Mouse (Mus musculus): ENCODE results near the gene Slc29a1. TPM values are rescaled to one million over a fixed set of nuclear protein-coding genes. Genes with fewer than 3 reads are reported as not detected.

Slc29a1 gene
- polyA plus RNA-seq, 1 experiment from 2014 or later = 83.4 TPM

DNA sequence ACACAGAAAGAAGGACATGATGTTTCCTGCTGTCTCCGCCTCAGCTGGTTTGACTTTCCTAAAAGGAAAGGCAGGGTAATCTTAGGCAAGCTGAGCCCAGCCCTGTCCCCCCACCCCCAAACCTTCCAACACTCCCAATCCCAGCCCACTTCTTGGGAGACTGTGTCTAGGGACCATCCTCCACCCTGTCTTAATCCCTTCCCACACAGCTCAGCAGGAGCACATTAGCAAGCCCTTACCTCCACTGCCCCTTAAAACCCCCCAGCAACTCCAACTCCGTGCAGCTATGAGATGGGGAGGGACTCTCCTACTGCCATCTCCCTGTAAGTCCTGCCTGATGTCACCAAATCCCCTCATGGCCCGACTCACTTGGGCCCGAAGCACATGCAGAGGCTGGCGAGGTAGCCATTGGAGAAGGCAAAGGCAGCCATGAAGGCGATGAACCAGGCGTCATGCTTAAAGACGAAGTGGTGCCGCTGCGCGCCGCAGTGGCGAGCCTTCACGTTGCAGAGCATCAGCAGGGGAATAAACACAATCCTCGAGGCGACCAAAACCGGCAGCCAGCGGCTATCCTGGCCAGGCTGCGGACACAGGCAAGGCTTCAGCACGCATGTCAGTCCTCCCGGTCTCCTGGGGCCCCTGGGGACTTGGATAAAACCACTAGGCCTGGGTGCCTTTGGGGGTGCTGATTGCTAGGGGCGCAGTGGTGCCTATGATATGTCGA lies 13.5 kb downstream of the Slc29a1 start:
- Histone ChIP-seq H3K27ac (peak overlapping the region; percentile 84), H3K9me3 (no peaks in the 10 kb centered on the region), H3K4me3 (replicated peaks) (no peak overlapping the region), H3K4me2 (no peak overlapping the region), H3K9ac (no peak overlapping the region), H3K36me3 (peaks cover 14% of the 10 kb centered on the region; the same call in 1 of the 2 replicates), H3K4me1 (peaks cover 31% of the 10 kb centered on the region), H3K27me3 (replicated peaks) (no peaks in the 10 kb centered on the region)
- 74% methylated on average over 23 of the region's 23 CpGs for WGBS
- no peak for ATAC-seq (ENCODE audit: insufficient read depth, low FRiP score, low read depth)

DNA sequence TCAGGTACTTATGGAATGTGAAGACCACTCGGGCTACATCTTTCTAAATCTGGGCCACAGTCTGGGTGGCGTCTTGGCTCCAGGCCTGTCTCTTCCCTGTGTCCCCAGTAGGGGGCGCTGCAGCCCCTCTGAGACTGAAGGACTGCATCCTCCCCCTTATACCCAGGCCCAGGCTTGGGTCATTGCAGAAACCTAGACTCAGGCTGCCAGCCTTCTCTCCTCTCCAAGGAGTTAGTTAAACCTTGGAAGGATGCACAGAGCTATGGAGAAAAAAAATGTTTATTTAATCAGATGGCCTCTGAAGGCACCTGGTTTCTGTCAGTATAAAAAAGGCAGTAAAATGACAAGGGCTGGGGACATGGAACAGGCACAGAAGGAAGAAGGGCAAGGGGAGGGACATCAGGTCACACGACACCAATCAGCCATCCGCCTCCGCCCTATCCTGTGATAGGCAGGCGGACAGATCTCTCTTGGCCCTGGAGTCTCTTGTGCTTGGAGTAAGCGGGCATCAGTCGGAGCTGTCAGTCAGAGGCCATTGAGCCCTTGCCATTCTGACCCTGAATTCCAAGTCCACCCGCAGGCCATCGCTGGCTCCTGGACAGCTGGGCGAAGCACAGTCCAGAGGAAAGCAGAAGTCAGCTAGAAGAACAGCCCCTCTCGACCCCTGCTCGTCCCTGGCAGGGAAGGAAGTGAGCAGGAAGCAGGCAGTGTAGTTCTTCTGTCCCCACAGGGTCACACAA lies 14.3 kb downstream of the Slc29a1 start:
- Histone ChIP-seq H3K4me2 (peak overlapping the region; percentile 4; the same call in 1 of the 2 replicates), H3K9me3 (no peaks in the 10 kb centered on the region), H3K4me3 (replicated peaks) (no peak overlapping the region), H3K9ac (no peak overlapping the region), H3K27me3 (replicated peaks) (no peaks in the 10 kb centered on the region), H3K36me3 (peaks cover 14% of the 10 kb centered on the region; the same call in 1 of the 2 replicates), H3K4me1 (peaks cover 33% of the 10 kb centered on the region), H3K27ac (peak overlapping the region; percentile 84)
- ATAC-seq (ENCODE audit: insufficient read depth, low FRiP score, low read depth) = peak; percentile 36
- 33% methylated on average over 14 of the region's 14 CpGs for WGBS

- ATAC-seq (ENCODE audit: insufficient read depth, low FRiP score, low read depth) = peak; percentile 48
- Histone ChIP-seq H3K4me2 (peak overlapping the region; percentile 4; the same call in 1 of the 2 replicates), H3K4me3 (replicated peaks) (no peak overlapping the region), H3K27ac (peak overlapping the region; percentile 84), H3K9ac (no peak overlapping the region), H3K9me3 (no peaks in the 10 kb centered on the region), H3K27me3 (replicated peaks) (no peaks in the 10 kb centered on the region), H3K36me3 (peaks cover 13% of the 10 kb centered on the region; the same call in 1 of the 2 replicates), H3K4me1 (peaks cover 33% of the 10 kb centered on the region)
- WGBS = 39% methylated on average over 12 of the region's 12 CpGs
These were observed 15.1 kb downstream of the Slc29a1 start for GRCm38 (mm10) chr17:45584096-45584896.

GRCm38 (mm10) chr17:45582715-45583355 lies 16.6 kb downstream of the Slc29a1 start:
- H3K4me3 ChIP-seq (replicated peaks) = no peak overlapping the region
- H3K36me3 ChIP-seq = 0 out of 2 replicates have a peak, but pooled peaks cover 7% of the 10 kb centered on the region
- H3K4me2 ChIP-seq = no peak overlapping the region
- peaks cover 33% of the 10 kb centered on the region for H3K4me1 ChIP-seq
- 53% methylated on average over 6 of the region's 6 CpGs for WGBS
- H3K27ac ChIP-seq = peak overlapping the region; percentile 0; the same call in 1 of the 2 replicates
- H3K9ac ChIP-seq = no peak overlapping the region
- ATAC-seq (ENCODE audit: insufficient read depth, low FRiP score, low read depth) = no peak
- no peaks in the 10 kb centered on the region for H3K27me3 ChIP-seq (replicated peaks)
- no peaks in the 10 kb centered on the region for H3K9me3 ChIP-seq

GRCm38 (mm10) chr17:45582188-45582587 lies 17.2 kb downstream of the Slc29a1 start:
- H3K4me1 ChIP-seq = peaks cover 35% of the 10 kb centered on the region
- no peak overlapping the region for H3K9ac ChIP-seq
- H3K27me3 ChIP-seq (replicated peaks) = no peaks in the 10 kb centered on the region
- H3K27ac ChIP-seq = no peak overlapping the region
- no peak for ATAC-seq (ENCODE audit: insufficient read depth, low FRiP score, low read depth)
- WGBS = 86% methylated on average over 6 of the region's 6 CpGs
- no peaks in the 10 kb centered on the region for H3K9me3 ChIP-seq
- H3K4me2 ChIP-seq = no peak overlapping the region
- no peak overlapping the region for H3K4me3 ChIP-seq (replicated peaks)
- 0 out of 2 replicates have a peak, but pooled peaks cover 3% of the 10 kb centered on the region for H3K36me3 ChIP-seq

GRCm38 (mm10) chr17:45581567-45581983 lies 17.8 kb downstream of the Slc29a1 start:
- H3K4me2 ChIP-seq = no peak overlapping the region
- no peak for ATAC-seq (ENCODE audit: insufficient read depth, low FRiP score, low read depth)
- H3K27ac ChIP-seq = peak overlapping the region; percentile 67

GRCm38 (mm10) chr17:45580958-45581477 lies 18.4 kb downstream of the Slc29a1 start:
- H3K9ac ChIP-seq = no peak overlapping the region
- no peak overlapping the region for H3K4me2 ChIP-seq
- ATAC-seq (ENCODE audit: insufficient read depth, low FRiP score, low read depth) = peak; percentile 29; the same call in 1 of the 2 replicates

More at GRCm38 (mm10) chr17:45581567-45581983, 17.8 kb downstream of the Slc29a1 start:
- H3K27me3 ChIP-seq (replicated peaks) = no peaks in the 10 kb centered on the region
- 3% methylated on average over 2 of the region's 2 CpGs for WGBS
- no peak overlapping the region for H3K9ac ChIP-seq
- H3K9me3 ChIP-seq = no peaks in the 10 kb centered on the region
- peaks cover 35% of the 10 kb centered on the region for H3K4me1 ChIP-seq
- no peaks in the 10 kb centered on the region for H3K36me3 ChIP-seq
- H3K4me3 ChIP-seq (replicated peaks) = no peak overlapping the region

DNA sequence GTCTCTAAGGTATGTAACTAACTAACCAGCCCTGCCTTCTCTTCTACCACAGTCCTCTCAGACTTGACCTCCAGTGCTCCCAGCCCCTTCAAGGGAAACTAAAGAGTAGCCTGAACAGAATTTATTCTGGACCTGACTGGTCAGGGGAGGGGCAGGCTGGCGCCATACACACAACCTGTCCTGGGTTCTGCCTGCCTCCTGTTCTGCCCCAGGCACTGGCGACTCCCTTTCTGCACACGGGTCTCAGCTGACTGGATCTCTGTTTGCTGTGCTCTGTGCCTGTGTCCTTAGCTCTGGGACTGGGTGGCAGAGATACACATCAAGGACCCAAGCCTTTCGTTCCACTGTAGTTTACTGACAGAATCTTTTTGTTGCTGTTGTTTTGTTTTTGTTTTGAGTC lies 19.9 kb downstream of the Slc29a1 start:
- Histone ChIP-seq H3K36me3 (no peaks in the 10 kb centered on the region), H3K27ac (no peak overlapping the region), H3K9ac (no peak overlapping the region), H3K4me3 (replicated peaks) (no peak overlapping the region), H3K27me3 (replicated peaks) (no peaks in the 10 kb centered on the region), H3K9me3 (no peaks in the 10 kb centered on the region), H3K4me2 (no peak overlapping the region), H3K4me1 (peaks cover 26% of the 10 kb centered on the region)
- no peak for ATAC-seq (ENCODE audit: insufficient read depth, low FRiP score, low read depth)
- WGBS = 78% methylated on average over 4 of the region's 4 CpGs

More at GRCm38 (mm10) chr17:45580958-45581477, 18.4 kb downstream of the Slc29a1 start:
- WGBS = 26% methylated on average over 12 of the region's 12 CpGs
- Histone ChIP-seq H3K36me3 (no peaks in the 10 kb centered on the region), H3K27me3 (replicated peaks) (no peaks in the 10 kb centered on the region), H3K4me3 (replicated peaks) (no peak overlapping the region), H3K4me1 (peaks cover 33% of the 10 kb centered on the region), H3K27ac (peak overlapping the region; percentile 67), H3K9me3 (no peaks in the 10 kb centered on the region)

- Histone ChIP-seq H3K9ac (no peak overlapping the region), H3K27ac (peak overlapping the region; percentile 83)
- 68% methylated on average over 7 of the region's 7 CpGs for WGBS
These were observed 20.6 kb downstream of the Slc29a1 start for GRCm38 (mm10) chr17:45578843-45579242.

GRCm38 (mm10) chr17:45578242-45578641 lies 21.2 kb downstream of the Slc29a1 start:
- peak overlapping the region; percentile 83 for H3K27ac ChIP-seq
- no peak for ATAC-seq (ENCODE audit: insufficient read depth, low FRiP score, low read depth)

More at GRCm38 (mm10) chr17:45578843-45579242, 20.6 kb downstream of the Slc29a1 start:
- Histone ChIP-seq H3K9me3 (no peaks in the 10 kb centered on the region), H3K4me2 (no peak overlapping the region), H3K4me3 (replicated peaks) (no peak overlapping the region), H3K4me1 (peaks cover 24% of the 10 kb centered on the region), H3K36me3 (no peaks in the 10 kb centered on the region), H3K27me3 (replicated peaks) (no peaks in the 10 kb centered on the region)
- no peak for ATAC-seq (ENCODE audit: insufficient read depth, low FRiP score, low read depth)

More at GRCm38 (mm10) chr17:45578242-45578641, 21.2 kb downstream of the Slc29a1 start:
- Histone ChIP-seq H3K36me3 (no peaks in the 10 kb centered on the region), H3K4me3 (replicated peaks) (no peak overlapping the region), H3K9ac (no peak overlapping the region), H3K4me2 (no peak overlapping the region), H3K27me3 (replicated peaks) (no peaks in the 10 kb centered on the region), H3K4me1 (peaks cover 24% of the 10 kb centered on the region), H3K9me3 (no peaks in the 10 kb centered on the region)
- WGBS = 53% methylated on average over 5 of the region's 5 CpGs

All from stomach, embryonic 15.5 days (tissue).